In genomic region chr13:37114324-37114723, GRCm38 (mm10) we compare ENCODE assay signal across 21 mouse cellular contexts.
DNase-seq lines count a peak whose midpoint lies in the region; ATAC-seq and TF ChIP-seq lines count a peak whose summit lies in the region.
"Had no signal": no experiment of that assay in that cellular context is flagged by ENCODE, and none has a peak within 500 bp of the region (broad histone marks: within the 10 kb centered on the region; RNA-seq: fewer than 3 reads in every experiment).

No protein-coding gene starts in this region.

- no peak for TF ChIP-seq CTCF in brain, embryonic 14.5 days (IDR thresholded peaks at IDR 0.05; ENCODE audit: borderline replicate concordance, extremely low read depth, insufficient read depth, insufficient read length)

- WGBS in forebrain, embryonic 16.5 days, result 67% methylated on average over 5 of the region's 5 CpGs
- WGBS in forebrain, embryonic 10.5 days, result 85% methylated on average over 5 of the region's 5 CpGs
- 64% methylated on average over 5 of the region's 5 CpGs for WGBS in kidney, embryonic 16.5 days

- no peak for TF ChIP-seq POLR2A in brain, embryonic 14.5 days (IDR thresholded peaks at IDR 0.05; ENCODE audit: borderline replicate concordance, extremely low read depth, insufficient read depth, insufficient read length, poor library complexity, severe bottlenecking)

- no peak overlapping the region for H3K27ac ChIP-seq in forebrain, embryonic 16.5 days (ENCODE audit: low read length)
- H3K27ac ChIP-seq in forebrain, embryonic 10.5 days, result no peak overlapping the region
- no peak overlapping the region; the same call in 1 of the 2 replicates for H3K27ac ChIP-seq in kidney, embryonic 16.5 days (ENCODE audit: low read length)
- H3K27ac ChIP-seq: embryonic facial prominence, embryonic 13.5 days; heart, adult 2 months; hindbrain, embryonic 10.5 days; intestine, embryonic 15.5 days had no signal

- H3K9me3 ChIP-seq in forebrain, embryonic 16.5 days (ENCODE audit: control insufficient read depth, low read length), result no peaks in the 10 kb centered on the region
- H3K9me3 ChIP-seq in forebrain, embryonic 10.5 days, result no peaks in the 10 kb centered on the region
- no peaks in the 10 kb centered on the region for H3K9me3 ChIP-seq in kidney, embryonic 16.5 days (ENCODE audit: low read length)
- H3K9me3 ChIP-seq: embryonic facial prominence, embryonic 13.5 days; G1E; heart, embryonic 12.5 days; hindbrain, embryonic 10.5 days; intestine, embryonic 15.5 days had no signal

- no peak overlapping the region for H3K4me2 ChIP-seq in forebrain, embryonic 16.5 days (ENCODE audit: low read length)
- H3K4me2 ChIP-seq in kidney, embryonic 16.5 days (replicated peaks; ENCODE audit: low read depth, low read length), result no peak overlapping the region
- H3K4me2 ChIP-seq: embryonic facial prominence, embryonic 13.5 days; heart, embryonic 12.5 days; intestine, embryonic 15.5 days had no signal

- H3K9ac ChIP-seq in forebrain, embryonic 16.5 days (replicated peaks; ENCODE audit: low read depth, low read length), result no peak overlapping the region
- H3K9ac ChIP-seq in kidney, embryonic 16.5 days (replicated peaks; ENCODE audit: low read length), result no peak overlapping the region
- H3K9ac ChIP-seq: embryonic facial prominence, embryonic 13.5 days; heart, embryonic 12.5 days; intestine, embryonic 15.5 days had no signal

- ATAC-seq in forebrain, embryonic 16.5 days, result peak; percentile 79
- ATAC-seq in kidney, embryonic 16.5 days (ENCODE audit: low FRiP score, low TSS enrichment), result no peak
- ATAC-seq: CD4-positive, CD25-positive, alpha-beta regulatory T cell, adult 4 months; intestine, embryonic 15.5 days had no signal

- no peaks in the 10 kb centered on the region for H3K36me3 ChIP-seq in forebrain, embryonic 16.5 days (ENCODE audit: control insufficient read depth, insufficient read depth)
- H3K36me3 ChIP-seq in forebrain, embryonic 10.5 days (replicated peaks), result no peaks in the 10 kb centered on the region
- no peaks in the 10 kb centered on the region for H3K36me3 ChIP-seq in kidney, embryonic 16.5 days (ENCODE audit: insufficient read depth, low read length)
- H3K36me3 ChIP-seq: embryonic facial prominence, embryonic 13.5 days; G1E; heart, embryonic 12.5 days; hindbrain, embryonic 10.5 days; intestine, embryonic 15.5 days had no signal

- no peaks in the 10 kb centered on the region for H3K27me3 ChIP-seq in forebrain, embryonic 16.5 days (replicated peaks; ENCODE audit: control insufficient read depth, insufficient read depth, low read length)
- H3K27me3 ChIP-seq in forebrain, embryonic 10.5 days (ENCODE audit: poor library complexity, severe bottlenecking), result no peaks in the 10 kb centered on the region
- H3K27me3 ChIP-seq in kidney, embryonic 16.5 days (ENCODE audit: insufficient read depth, low read length), result no peaks in the 10 kb centered on the region
- H3K27me3 ChIP-seq: embryonic facial prominence, embryonic 13.5 days; heart, embryonic 12.5 days; intestine, embryonic 15.5 days had no signal

- no peaks in the 10 kb centered on the region; the same call in 1 of the 2 replicates for H3K4me1 ChIP-seq in forebrain, embryonic 16.5 days (replicated peaks; ENCODE audit: control insufficient read depth, insufficient read depth, low read length)
- H3K4me1 ChIP-seq in forebrain, embryonic 10.5 days, result no peaks in the 10 kb centered on the region
- no peaks in the 10 kb centered on the region for H3K4me1 ChIP-seq in kidney, embryonic 16.5 days (ENCODE audit: insufficient read depth, low read length)
- H3K4me1 ChIP-seq: embryonic facial prominence, embryonic 13.5 days; heart, embryonic 12.5 days; hindbrain, embryonic 10.5 days; intestine, embryonic 15.5 days had no signal

- peak; percentile 62 to 75 for DNase-seq in cerebellum, postnatal 10 days
- DNase-seq in cerebellum, postnatal 25 days, result no peak
- no peak for DNase-seq in forebrain, embryonic 10.5 days (ENCODE audit: extremely low spot score, low spot score)
- peak; percentile 13 for DNase-seq in kidney, postnatal 10 days
- DNase-seq in brain, embryonic 14.5 days (ENCODE audit: low read depth), result peak; percentile 46
- DNase-seq: adrenal gland, adult 8-10 months; adrenal gland, postnatal 36 days; B cell, adult 2 months; cerebellum, adult 11 months; cerebellum, adult 8-10 months; cerebellum, postnatal 36 days; gastrocnemius, postnatal 10 days; heart, adult 2 months had no signal

- H3K4me3 ChIP-seq in forebrain, embryonic 16.5 days (replicated peaks; ENCODE audit: low read length), result no peak overlapping the region
- no peak overlapping the region for H3K4me3 ChIP-seq in forebrain, embryonic 10.5 days
- H3K4me3 ChIP-seq in kidney, embryonic 16.5 days (ENCODE audit: low read length), result no peak overlapping the region
- H3K4me3 ChIP-seq: embryonic facial prominence, embryonic 13.5 days; heart, adult 2 months; heart, embryonic 12.5 days; hindbrain, embryonic 10.5 days; intestine, embryonic 15.5 days had no signal

Comparison
In these comparisons a context has a peak if more than half of its experiments do, and no peak if none do; other contexts are left out.
1. DNase-seq: peak in cerebellum, postnatal 10 days (2 of 2), kidney, postnatal 10 days (single experiment) and brain, embryonic 14.5 days (single experiment); none in cerebellum, postnatal 25 days (0 of 2) and forebrain, embryonic 10.5 days (single experiment).